Mouse (Mus musculus) forebrain, embryonic 13.5 days (tissue): Measurements from ENCODE around the gene Fbll1. TPM values are rescaled to one million over a fixed set of nuclear protein-coding genes. Genes with fewer than 3 reads are reported as not detected.
A peak's percentile ranks its signal among the peaks of the same experiment; 100 is the strongest.
"Not testable (repeated sequence)": the region's sequence is repeated elsewhere in the genome, so short reads cannot be mapped to it uniquely, and the experiment has no call there.

ENCODE experiments used
- ATAC-seq: fragments of 200-750 bp; cut with Nextera tagmentation; 2 replicates; pipeline ENCODE4 v1.8.0; 2017
- H3K27ac ChIP-seq: fragments of 300-500 bp; sonication (generic); 2 replicates; pipeline ENCODE4 v1.5.1; 2015; ENCODE audit warnings: inconsistent platforms, mild to moderate bottlenecking, moderate library complexity
- H3K27me3 ChIP-seq: fragments of 300-500 bp; sonication (generic); 2 replicates; pipeline ENCODE4 v1.6.1; 2015; ENCODE audit warnings: mild to moderate bottlenecking, inconsistent platforms
- H3K36me3 ChIP-seq: fragments of 300-500 bp; sonication (generic); 2 replicates; pipeline ENCODE4 v1.6.1; 2015; ENCODE audit warnings: mild to moderate bottlenecking, inconsistent platforms; ENCODE audit not compliant: poor library complexity, severe bottlenecking
- H3K4me1 ChIP-seq: fragments of 300-500 bp; sonication (generic); 2 replicates; pipeline ENCODE4 v1.6.1; 2015; ENCODE audit warnings: inconsistent platforms
- H3K4me2 ChIP-seq: fragments of 300-500 bp; sonication (generic); 2 replicates; pipeline ENCODE4 v1.6.1; 2015; ENCODE audit warnings: inconsistent platforms, mild to moderate bottlenecking, moderate library complexity
- H3K4me3 ChIP-seq: fragments of 300-500 bp; sonication (generic); 2 replicates; pipeline ENCODE4 v1.5.1; 2015; ENCODE audit warnings: mild to moderate bottlenecking, inconsistent platforms
- H3K9ac ChIP-seq: fragments of 300-500 bp; sonication (generic); 2 replicates; pipeline ENCODE4 v1.6.1; 2015; ENCODE audit warnings: mild to moderate bottlenecking, inconsistent platforms
- H3K9me3 ChIP-seq: fragments of 300-500 bp; sonication (generic); replicated peaks from 2 replicates; pipeline ENCODE4 v1.6.1; 2016; ENCODE audit warnings: inconsistent platforms
- WGBS: fragments of 180-500 bp; shearing (Covaris S2); methylation state at CpG from one replicate; pipeline ENCODE4 v1.1.7; 2015; 5-methylcytosine and 5-hydroxymethylcytosine counted together
- polyA plus RNA-seq: library from polyadenylated mRNA; unstranded; fragments of >200 nt; fragmentation: Nextera tagmentation; extraction: Ambion mirVana; gene quantifications from 2 replicates; pipeline ENCODE4 v1.2.1, GENCODE M21; 2015

The Fbll1 gene
- polyA plus RNA-seq: 2.4 and 4.0 TPM in 2 replicates

DNA sequence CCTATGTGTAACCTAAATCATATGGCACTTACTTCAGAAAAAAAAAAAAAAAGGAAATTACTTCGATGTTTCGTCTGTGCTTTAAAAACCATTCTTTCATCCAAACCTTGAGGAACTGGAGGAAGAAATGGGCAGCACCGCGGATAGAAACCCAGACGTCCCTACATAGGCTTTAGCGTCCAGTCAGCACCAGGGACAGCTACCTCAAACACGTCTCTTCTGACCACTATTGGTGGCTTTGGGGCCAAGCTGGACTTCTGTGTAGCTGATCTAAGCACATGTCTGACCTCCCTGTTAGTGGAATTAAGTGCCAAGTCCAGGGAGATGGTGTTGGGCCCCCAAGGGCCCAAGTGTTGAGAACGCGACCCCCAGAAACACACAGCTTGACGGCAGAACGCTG is at the start of gene Fbll1:
Gene Fbll1, minus strand, starts transcription at position 11 of the 400 bp plus-strand sequence.
- Histone ChIP-seq H3K36me3 (no peaks in the 10 kb centered on the region), H3K27me3 (peaks cover 64% of the 10 kb centered on the region), H3K9me3 (no peaks in the 10 kb centered on the region), H3K4me3 (peak within 1 kb of the TSS; percentile 62), H3K4me1 (peaks cover 10% of the 10 kb centered on the region), H3K9ac (peak within 1 kb of the TSS; percentile 71), H3K4me2 (peak within 1 kb of the TSS; percentile 84), H3K27ac (peak within 1 kb of the TSS; percentile 61; the same call in 1 of the 2 replicates)
- WGBS: 6% methylated on average over 11 of the region's 11 CpGs
- ATAC-seq: 0 out of 2 replicates have a peak, but pooled peaks have one; percentile 11

DNA sequence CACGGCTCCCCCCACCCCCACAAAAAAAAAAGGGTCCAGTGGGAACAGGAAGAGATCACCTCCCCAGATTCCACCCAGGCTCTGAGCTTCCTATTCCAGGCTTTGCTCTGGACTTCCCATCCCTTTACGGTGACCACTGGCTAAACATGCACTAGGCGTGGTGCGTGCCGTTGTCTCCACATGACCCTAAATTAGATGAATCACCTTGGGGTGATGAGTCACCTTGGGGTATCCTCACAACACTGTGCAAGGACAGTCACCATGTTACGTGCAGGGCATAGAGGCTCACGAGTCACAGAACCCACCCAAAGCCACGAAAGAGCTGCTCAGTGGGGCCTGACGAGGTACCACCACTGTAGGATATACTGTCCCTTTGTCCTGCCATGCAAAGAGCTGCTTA is 45.6 kb upstream of the Fbll1 start:
- no peak overlapping the region for H3K4me3 ChIP-seq
- no peaks in the 10 kb centered on the region for H3K27me3 ChIP-seq
- no peak overlapping the region for H3K4me2 ChIP-seq
- H3K9me3 ChIP-seq: no peaks in the 10 kb centered on the region
- ATAC-seq: no peak
- no peak overlapping the region for H3K9ac ChIP-seq
- WGBS: 87% methylated on average over 9 of the region's 9 CpGs
- H3K27ac ChIP-seq: no peak overlapping the region
- no peaks in the 10 kb centered on the region for H3K4me1 ChIP-seq
- H3K36me3 ChIP-seq: peaks cover 45% of the 10 kb centered on the region

DNA sequence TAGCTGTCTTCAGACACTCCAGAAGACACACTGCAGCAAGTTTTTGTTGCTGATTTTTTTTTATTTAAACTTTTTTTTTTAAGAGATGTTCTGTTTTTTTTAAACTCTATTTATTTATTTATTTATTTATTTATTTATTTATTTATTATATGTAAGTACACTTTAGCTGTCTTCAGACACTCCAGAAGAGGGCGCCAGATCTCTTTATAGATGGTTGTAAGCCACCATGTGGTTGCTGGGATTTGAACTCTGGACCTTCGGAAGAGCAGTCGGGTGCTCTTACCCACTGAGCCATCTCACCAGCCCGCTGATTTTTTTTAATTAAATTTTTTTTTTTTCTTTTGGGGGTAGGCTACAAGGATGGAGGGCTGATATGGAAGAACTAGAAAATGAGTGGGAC is 43.9 kb upstream of the Fbll1 start:
- ATAC-seq, H3K4me2 ChIP-seq, H3K27ac ChIP-seq, H3K27me3 ChIP-seq, H3K4me3 ChIP-seq, H3K4me1 ChIP-seq, H3K9me3 ChIP-seq, H3K9ac ChIP-seq: not testable (repeated sequence)
- H3K36me3 ChIP-seq: peaks cover 39% of the 10 kb centered on the region
- WGBS: 83% methylated on average over 4 of the region's 4 CpGs

DNA sequence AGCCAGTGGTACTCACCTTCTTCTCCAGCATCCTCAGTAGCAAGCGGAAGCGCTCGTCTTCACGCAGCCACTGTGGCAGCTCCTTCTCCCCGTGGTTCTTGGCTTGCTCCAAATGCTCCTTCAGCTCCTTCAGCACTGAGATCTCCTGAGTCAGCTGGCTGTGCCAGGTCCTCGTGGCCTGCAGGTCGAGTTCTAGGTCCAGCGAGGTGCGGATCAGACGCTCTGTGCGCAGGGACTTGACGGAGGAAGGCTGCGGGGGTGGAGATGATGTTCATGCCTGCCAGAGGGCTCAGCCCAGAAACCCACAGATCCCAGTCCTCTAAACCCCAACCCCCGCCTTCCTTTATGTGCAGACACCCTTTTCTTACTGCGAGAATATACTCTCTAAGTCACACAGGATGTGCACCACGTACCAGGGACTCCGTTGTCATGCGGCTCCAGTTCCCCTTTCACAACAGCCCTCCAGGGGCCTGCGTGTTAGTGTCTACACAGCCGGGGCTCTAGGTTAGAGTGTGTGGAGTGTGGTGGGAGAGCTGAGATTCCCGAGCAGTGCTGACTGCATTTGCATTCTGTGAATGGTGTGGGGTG is 43.1 kb upstream of the Fbll1 start:
- H3K4me2 ChIP-seq: no peak overlapping the region
- peaks cover 39% of the 10 kb centered on the region for H3K36me3 ChIP-seq
- H3K9ac ChIP-seq: no peak overlapping the region
- H3K27ac ChIP-seq: no peak overlapping the region
- WGBS: 86% methylated on average over 21 of the region's 21 CpGs
- H3K4me1 ChIP-seq: 0 out of 2 replicates have a peak, but pooled peaks cover 4% of the 10 kb centered on the region
- no peak overlapping the region for H3K4me3 ChIP-seq
- ATAC-seq: 0 out of 2 replicates have a peak, but pooled peaks have one; percentile 11
- no peaks in the 10 kb centered on the region for H3K9me3 ChIP-seq
- H3K27me3 ChIP-seq: no peaks in the 10 kb centered on the region

DNA sequence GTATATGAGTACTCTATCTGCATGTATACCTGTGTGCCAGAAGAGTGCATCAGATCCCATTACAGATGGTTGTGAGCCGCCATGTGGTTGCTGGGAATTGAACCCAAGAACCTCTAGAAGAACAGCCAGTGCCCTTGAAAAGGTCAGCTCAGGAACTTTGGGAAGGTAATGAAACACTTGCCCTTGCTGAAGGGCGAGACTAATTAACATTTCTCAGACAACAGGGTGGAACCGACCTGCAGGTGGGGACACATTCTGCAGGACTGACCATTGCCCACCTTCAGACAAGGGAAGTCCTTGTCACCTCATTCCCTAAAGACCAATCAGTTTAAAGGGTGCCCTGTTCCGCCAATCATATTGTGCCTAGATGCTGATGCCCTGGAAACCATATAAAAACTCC is 42.1 kb upstream of the Fbll1 start:
- H3K4me3 ChIP-seq, ATAC-seq, H3K27ac ChIP-seq, H3K9me3 ChIP-seq, H3K4me1 ChIP-seq, H3K4me2 ChIP-seq, H3K27me3 ChIP-seq, H3K9ac ChIP-seq: not testable (repeated sequence)
- H3K36me3 ChIP-seq: peaks cover 39% of the 10 kb centered on the region
- whole genome bisulfite sequencing: 98% methylated on average over 4 of the region's 4 CpGs

DNA sequence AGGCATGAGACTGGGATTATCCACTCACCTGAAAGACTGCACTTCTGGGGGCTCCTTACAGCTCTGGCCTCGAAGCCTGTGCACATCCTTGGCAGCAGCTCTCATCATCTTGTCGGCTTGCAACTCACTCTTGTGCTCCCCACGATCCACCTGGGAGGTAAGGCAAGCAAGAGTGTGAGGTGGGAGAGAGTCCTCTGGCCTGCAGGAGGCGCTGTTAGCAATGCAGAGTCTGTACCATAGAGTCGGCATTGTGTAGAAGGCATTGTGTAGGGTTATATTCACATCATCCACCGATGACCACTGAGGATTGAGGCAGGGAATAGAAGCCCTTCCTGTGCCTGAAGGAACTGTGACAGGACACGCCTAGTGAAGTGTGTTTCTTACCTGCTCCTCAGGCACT is 41.6 kb upstream of the Fbll1 start:
- H3K27ac ChIP-seq: no peak overlapping the region
- no peak for ATAC-seq

DNA sequence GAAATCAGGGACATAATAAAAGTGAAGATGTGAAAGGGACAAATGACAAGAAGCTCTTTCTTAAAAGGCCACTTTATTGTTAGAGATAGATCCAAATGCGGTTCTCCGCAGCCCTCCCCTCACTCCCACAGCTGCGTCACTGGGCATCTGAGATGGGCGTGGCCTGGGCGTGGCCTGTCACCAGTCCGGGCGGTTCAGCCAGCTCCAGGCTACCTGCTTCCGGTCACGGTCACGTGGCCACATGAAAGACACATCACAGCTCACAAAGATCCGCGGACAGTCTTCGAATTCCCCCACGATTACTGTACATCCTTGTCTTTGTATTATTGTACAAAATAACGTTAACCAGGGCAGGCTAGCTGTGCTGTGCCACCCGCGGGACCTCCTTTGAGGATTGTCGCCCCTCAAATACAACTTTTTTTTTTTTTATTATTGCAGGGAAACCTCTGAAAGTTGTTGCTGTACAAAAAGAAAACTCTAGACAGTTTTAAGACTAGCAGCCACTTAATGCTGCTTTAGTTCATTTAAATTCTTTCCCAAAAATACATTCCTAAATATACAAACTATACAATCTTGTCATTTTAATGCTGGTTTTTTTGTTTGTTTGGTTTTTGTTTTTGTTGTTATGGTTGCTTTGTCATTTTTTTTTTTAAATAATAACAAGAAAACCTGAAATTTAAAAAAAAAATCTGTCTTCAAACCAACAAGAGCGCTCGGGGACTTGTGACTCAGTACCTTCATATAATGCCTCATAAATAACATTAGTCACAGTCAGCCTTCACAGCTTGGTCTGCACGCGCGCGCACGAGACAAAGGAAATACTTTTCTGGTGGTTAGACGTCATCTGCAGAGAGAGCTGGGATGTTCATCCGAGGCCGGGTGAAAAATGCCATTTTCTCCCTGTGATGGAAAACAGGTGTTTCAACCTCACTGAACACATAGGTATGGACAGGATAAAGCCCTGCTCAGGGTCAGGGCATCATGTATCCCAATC is 40.0 kb upstream of the Fbll1 start:
- WGBS: 33% methylated on average over 28 of the region's 28 CpGs
- Histone ChIP-seq H3K9me3 (no peaks in the 10 kb centered on the region), H3K36me3 (peaks cover 31% of the 10 kb centered on the region), H3K4me2 (peak overlapping the region; percentile 56), H3K9ac (peak overlapping the region; percentile 32; the same call in 1 of the 2 replicates), H3K27me3 (no peaks in the 10 kb centered on the region), H3K4me1 (peaks cover 7% of the 10 kb centered on the region), H3K4me3 (peak overlapping the region; percentile 23), H3K27ac (no peak overlapping the region)
- peak; percentile 79 for ATAC-seq

More for the DNA sequence above, 41.6 kb upstream of the Fbll1 start:
- no peak overlapping the region for H3K4me3 ChIP-seq
- H3K36me3 ChIP-seq: peaks cover 39% of the 10 kb centered on the region
- H3K4me1 ChIP-seq: 0 out of 2 replicates have a peak, but pooled peaks cover 4% of the 10 kb centered on the region
- no peaks in the 10 kb centered on the region for H3K27me3 ChIP-seq
- no peak overlapping the region for H3K4me2 ChIP-seq
- no peak overlapping the region for H3K9ac ChIP-seq
- no peaks in the 10 kb centered on the region for H3K9me3 ChIP-seq
- WGBS: 85% methylated on average over 7 of the region's 7 CpGs

DNA sequence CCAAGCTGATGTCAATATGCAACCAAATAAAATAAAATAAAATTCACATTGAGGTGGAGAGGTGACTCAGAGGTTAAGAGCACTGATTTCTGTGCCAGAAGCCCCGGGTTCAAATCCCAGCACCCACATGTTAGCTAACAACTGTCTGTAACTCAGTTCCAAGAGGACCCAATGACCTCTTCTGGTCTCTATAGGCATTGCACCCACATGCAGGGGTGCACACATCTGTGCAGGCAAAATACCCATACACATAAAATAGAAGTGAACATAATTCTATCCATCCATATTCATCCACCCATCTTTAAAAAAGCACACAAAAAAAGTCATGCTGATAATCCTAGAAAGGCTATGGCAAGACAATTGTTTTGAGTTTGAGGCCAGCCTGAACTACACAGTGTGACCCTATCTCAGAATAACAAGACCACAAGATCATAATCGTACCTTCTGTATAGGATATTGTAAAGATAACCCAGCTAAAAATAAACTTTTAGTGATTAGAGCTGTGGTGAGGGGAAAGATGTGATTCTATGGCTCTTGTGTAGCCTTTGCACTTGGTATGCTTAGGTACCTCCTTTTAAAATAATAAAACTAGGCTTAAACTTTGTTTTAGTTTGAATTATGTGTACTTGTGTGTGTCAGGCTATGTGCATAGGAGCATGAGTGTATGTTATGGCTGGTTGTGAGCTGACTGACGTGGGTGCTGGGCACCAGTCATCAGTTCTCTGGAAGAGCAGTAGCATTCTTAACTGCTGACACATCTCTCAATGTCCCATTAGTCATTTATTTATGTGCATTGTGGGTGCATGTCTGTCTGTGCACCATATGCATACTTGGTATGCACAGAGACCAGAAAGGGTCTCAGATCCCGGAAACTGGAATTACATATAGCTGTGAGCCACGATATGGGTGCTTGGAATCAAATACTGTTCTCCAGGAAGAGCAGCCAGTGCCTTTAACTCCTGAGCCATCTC is 38.8 kb upstream of the Fbll1 start:
- Histone ChIP-seq H3K9me3 (no peaks in the 10 kb centered on the region), H3K27ac (no peak overlapping the region), H3K9ac (no peak overlapping the region), H3K4me1 (peaks cover 17% of the 10 kb centered on the region), H3K4me2 (0 out of 2 replicates have a peak overlapping the region, but pooled peaks have one; percentile 56), H3K4me3 (no peak overlapping the region), H3K27me3 (no peaks in the 10 kb centered on the region), H3K36me3 (peaks cover 22% of the 10 kb centered on the region)
- ATAC-seq: no peak
- 90% methylated on average over 5 of the region's 5 CpGs for WGBS

DNA sequence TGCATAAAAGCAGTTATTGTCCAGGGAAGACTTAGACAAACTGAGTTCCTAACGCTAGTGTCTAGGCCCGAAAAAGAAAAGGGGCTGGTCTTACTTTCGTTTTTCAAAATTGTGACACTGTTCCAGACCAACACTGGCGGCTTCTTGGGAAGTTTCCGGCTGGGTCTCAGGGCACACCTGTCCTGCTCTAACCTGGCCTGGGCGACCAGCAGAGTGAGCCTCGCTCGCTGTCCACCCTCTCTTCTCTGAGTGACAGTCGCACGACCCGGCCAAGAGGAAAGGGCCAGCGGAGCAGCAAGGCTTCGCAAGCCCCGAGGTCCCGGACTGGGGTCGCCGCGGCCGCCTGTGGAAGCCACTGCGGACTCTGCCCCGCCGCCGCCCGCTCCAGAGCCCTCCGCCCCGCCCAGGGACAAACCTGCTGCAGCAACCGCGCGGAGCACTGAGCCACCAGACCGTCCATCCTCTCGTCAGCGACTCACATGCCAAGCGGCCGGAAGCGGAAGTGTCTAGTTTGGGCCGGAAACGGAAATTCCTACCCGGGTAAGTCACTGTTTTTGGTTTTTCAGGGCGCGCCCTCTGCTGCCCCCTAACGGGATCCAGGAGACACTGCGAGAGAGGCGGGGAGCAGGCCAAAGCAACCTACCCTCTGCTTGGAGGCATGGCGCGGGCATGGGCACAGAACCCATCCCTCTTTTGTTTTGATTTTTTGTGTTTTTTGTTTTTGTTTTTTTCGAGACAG is 35.5 kb upstream of the Fbll1 start, which contains the start of gene Rars:
Gene Rars, minus strand, starts transcription at position 485 of the 739 bp plus-strand sequence.
- peak; percentile 86 for ATAC-seq
- Histone ChIP-seq H3K9ac (peak within 1 kb of the TSS; percentile 83), H3K36me3 (peaks cover 20% of the 10 kb centered on the region), H3K4me1 (peaks cover 20% of the 10 kb centered on the region), H3K4me3 (peak within 1 kb of the TSS; percentile 93), H3K9me3 (no peaks in the 10 kb centered on the region), H3K4me2 (peak within 1 kb of the TSS; percentile 88), H3K27me3 (no peaks in the 10 kb centered on the region), H3K27ac (no peak within 1 kb of the TSS)
- WGBS: under 1% methylated on average over 46 of the region's 46 CpGs

DNA sequence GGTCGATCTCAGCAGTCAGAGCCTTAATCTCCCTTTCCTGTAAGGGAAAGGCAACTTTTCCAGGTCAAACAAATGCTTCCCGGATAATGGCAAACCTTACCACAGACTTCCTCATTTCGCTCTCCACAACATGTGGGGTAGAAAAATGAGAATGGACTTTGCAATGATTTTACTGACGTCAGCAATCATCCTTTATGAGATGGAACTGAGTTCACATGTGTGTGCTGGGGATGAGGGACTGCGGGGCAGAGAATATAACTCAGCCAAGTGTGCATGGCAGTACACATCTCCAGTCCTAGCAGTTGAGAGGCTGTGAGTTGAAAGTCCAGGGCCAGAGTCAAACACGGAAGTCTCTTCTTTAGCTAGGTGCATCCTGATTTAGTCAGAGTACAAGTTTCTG is 34.6 kb upstream of the Fbll1 start:
- no peaks in the 10 kb centered on the region for H3K27me3 ChIP-seq
- H3K4me3 ChIP-seq: peak overlapping the region; percentile 93

DNA sequence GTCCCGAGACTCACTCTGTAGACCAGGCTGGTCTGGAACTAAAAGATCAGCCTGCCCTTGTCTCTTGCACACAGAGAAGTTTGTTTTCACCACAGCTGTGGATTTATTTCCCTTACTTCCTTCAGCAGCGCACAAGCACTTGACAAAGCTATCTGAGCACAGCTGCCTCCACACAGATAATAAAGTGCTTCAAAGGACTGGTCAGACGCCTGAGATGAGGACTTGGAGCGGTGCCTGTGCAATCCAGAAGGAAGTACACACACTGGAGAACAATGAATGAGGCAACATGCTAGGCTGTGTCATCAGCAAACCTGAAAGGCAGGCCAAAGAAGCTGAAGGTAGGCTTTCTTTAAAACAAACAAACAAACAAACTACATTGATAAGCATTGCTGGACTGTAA is 33.5 kb upstream of the Fbll1 start:
- 88% methylated on average over 4 of the region's 4 CpGs for WGBS
- Histone ChIP-seq H3K9ac (no peak overlapping the region), H3K27me3 (no peaks in the 10 kb centered on the region), H3K4me3 (no peak overlapping the region), H3K4me2 (no peak overlapping the region), H3K27ac (no peak overlapping the region), H3K36me3 (peaks cover 41% of the 10 kb centered on the region), H3K9me3 (no peaks in the 10 kb centered on the region), H3K4me1 (peaks cover 16% of the 10 kb centered on the region)
- no peak for ATAC-seq

More for the DNA sequence above, 34.6 kb upstream of the Fbll1 start:
- Histone ChIP-seq H3K9me3 (no peaks in the 10 kb centered on the region), H3K27ac (no peak overlapping the region), H3K4me1 (peaks cover 17% of the 10 kb centered on the region), H3K4me2 (peak overlapping the region; percentile 88), H3K9ac (peak overlapping the region; percentile 83; the same call in 1 of the 2 replicates), H3K36me3 (peaks cover 30% of the 10 kb centered on the region)
- no peak for ATAC-seq
- WGBS: 90% methylated on average over 6 of the region's 6 CpGs
